Mouse (Mus musculus): ENCODE data around the gene Gnpnat1. TPM values are rescaled to one million over a fixed set of nuclear protein-coding genes. Genes with fewer than 3 reads are reported as not detected.
A peak's percentile ranks its signal among the peaks of the same experiment; 100 is the strongest.
"Not testable (repeated sequence)": the region's sequence is repeated elsewhere in the genome, so short reads cannot be mapped to it uniquely, and the experiment has no call there.

Gene Gnpnat1
- 96.6 and 98.5 TPM in 2 replicates for polyA plus RNA-seq (2011; ENCODE audit: insufficient read depth, insufficient read length, low read depth, missing spikeins)

DNA sequence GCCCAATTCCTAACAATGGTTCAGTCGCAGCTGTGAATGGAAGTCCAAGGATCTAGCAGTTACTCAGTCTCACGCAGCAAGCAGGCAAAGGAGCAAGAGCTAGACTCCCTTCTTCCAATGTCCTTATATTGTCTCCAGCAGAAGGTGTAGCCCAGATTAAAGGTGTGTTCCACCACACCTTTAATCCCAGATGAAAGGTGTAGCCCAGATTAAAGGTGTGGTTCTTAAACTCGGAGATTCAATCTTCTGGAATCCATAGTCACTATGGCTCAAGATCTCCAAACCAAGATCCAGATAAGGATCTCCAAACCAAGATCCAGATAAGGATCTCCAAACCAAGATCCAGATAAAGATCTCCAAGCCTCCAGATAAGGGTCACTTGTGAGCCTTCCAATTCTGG, at the start of gene Gnpnat1:
Gnpnat1 (minus strand) TSS at position 101 of the 400 bp plus-strand sequence.
- H3K27ac ChIP-seq (ENCODE audit: insufficient read depth, low read length); H3K36me3 ChIP-seq (ENCODE audit: control insufficient read depth, insufficient read depth, low read length, poor library complexity, severe bottlenecking); H3K9me3 ChIP-seq (replicated peaks; ENCODE audit: control insufficient read depth, insufficient read depth, low read length, poor library complexity, severe bottlenecking); H3K9ac ChIP-seq (ENCODE audit: low read depth, poor library complexity, severe bottlenecking); H3K4me1 ChIP-seq (ENCODE audit: control insufficient read depth, insufficient read depth, low read length); H3K4me3 ChIP-seq (ENCODE audit: low read depth, low read length); H3K27me3 ChIP-seq (ENCODE audit: control insufficient read depth, insufficient read depth, low read length, poor library complexity, severe bottlenecking): not testable (repeated sequence)

DNA sequence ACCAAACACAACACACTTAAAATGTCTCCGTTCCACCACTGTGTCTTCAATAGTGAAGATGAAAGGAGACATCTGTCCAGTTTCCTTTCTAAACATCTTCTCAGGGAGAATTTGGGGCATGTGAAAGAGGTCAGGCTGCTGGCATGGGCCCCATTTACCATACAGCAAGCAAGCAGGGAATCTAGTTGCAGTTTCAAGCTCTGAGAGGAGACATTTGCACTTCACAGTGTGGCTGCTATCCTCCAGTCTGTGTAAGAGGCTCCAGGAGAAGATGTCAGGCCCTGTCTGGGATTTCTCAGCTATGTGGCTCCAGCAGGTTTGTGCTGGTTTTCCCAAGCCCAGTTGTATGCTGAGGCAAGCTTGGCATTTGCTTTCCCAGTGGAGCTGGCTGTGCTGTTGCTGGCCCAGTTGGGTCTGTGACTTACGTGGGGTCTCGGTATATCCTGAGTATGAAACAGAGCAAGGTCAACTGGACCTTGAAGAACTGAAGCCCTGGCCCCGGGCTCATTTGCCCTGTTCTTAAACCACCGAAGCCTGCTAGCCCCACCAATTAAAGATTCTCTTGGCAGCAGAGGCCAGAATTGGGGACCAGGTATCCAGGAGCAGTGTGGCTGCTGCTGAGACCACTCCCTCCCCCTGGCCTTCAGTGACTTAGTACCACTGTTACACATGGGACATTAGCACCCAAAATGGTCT, 49.0 kb upstream of the Gnpnat1 start:
- Histone ChIP-seq H3K4me1 (ENCODE audit: control insufficient read depth, insufficient read depth, low read length) (peaks cover 13% of the 10 kb centered on the region), H3K27me3 (ENCODE audit: control insufficient read depth, insufficient read depth, low read length, poor library complexity, severe bottlenecking) (no peaks in the 10 kb centered on the region), H3K9ac (ENCODE audit: low read depth, poor library complexity, severe bottlenecking) (no peak overlapping the region), H3K4me3 (ENCODE audit: low read depth, low read length) (no peak overlapping the region), H3K9me3 (replicated peaks; ENCODE audit: control insufficient read depth, insufficient read depth, low read length, poor library complexity, severe bottlenecking) (no peaks in the 10 kb centered on the region), H3K36me3 (ENCODE audit: control insufficient read depth, insufficient read depth, low read length, poor library complexity, severe bottlenecking) (no peaks in the 10 kb centered on the region), H3K27ac (ENCODE audit: insufficient read depth, low read length) (peak overlapping the region; percentile 52; the same call in 1 of the 2 replicates)
- TF ChIP-seq POLR2A (IDR thresholded peaks at IDR 0.05; ENCODE audit: insufficient read depth, low read length) (no peak), EP300 (IDR thresholded peaks at IDR 0.05; ENCODE audit: insufficient read depth, low read depth, low read length) (no peak), CTCF (IDR thresholded peaks at IDR 0.05; ENCODE audit: low read depth, low read length) (no peak)

DNA sequence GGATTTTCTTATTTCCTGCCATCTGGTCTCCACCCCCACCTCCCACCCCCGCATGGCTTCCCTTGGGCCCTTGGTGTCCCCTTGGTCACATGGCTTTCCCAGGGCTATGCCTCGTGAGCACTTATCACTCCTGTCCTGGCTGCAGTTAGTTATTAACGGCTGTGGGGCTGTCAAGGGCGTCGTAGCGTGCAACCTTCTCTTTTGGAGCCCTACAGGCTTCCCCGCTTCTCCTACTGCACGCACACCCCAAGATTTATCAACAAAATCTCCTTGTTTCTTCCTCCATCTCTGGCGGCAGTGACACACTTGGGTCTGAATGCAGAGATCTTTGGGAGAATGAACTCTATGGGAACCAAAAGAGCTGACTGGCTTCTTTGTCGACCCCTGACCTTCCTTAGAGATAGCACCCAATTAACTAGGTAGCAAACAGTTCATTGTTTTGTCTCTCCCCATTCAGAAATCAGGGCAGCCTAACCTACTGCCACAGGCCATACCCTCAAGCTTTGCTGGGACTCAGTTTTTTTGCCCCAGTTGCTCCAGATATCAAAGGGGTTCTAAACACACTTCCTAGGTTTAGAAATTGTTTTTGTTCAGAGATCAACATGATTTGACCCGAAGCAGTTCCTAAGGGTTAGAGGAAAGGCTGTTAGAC, 48.3 kb upstream of the Gnpnat1 start:
- peaks cover 13% of the 10 kb centered on the region for H3K4me1 ChIP-seq (ENCODE audit: control insufficient read depth, insufficient read depth, low read length)

DNA sequence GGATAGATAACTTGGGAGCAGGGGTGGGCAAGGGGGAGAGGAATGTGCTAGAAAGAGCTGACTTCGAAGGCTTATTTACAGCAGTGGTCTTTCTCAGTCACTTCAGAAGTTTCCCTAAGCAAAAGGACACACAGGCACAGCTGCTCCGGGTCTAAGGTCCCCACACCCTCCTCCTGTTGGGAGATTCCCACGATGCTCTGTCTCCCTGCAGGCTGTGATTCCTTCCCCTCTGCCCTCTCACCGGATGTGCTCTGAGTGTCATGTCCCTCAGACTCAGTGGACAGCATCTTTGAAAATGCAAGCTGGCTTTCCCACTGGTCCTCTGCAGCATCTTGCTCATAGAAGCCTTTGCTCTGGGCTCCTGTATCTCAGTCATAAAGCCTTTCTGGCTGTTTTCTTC, 47.4 kb upstream of the Gnpnat1 start:
- no peaks in the 10 kb centered on the region for H3K9me3 ChIP-seq (replicated peaks; ENCODE audit: control insufficient read depth, insufficient read depth, low read length, poor library complexity, severe bottlenecking)
- no peaks in the 10 kb centered on the region for H3K36me3 ChIP-seq (ENCODE audit: control insufficient read depth, insufficient read depth, low read length, poor library complexity, severe bottlenecking)
- H3K27ac ChIP-seq (ENCODE audit: insufficient read depth, low read length) = no peak overlapping the region
- H3K4me1 ChIP-seq (ENCODE audit: control insufficient read depth, insufficient read depth, low read length) = peaks cover 13% of the 10 kb centered on the region
- TF ChIP-seq EP300 (IDR thresholded peaks at IDR 0.05; ENCODE audit: insufficient read depth, low read depth, low read length) (no peak), CTCF (IDR thresholded peaks at IDR 0.05; ENCODE audit: low read depth, low read length) (no peak), POLR2A (IDR thresholded peaks at IDR 0.05; ENCODE audit: insufficient read depth, low read length) (no peak)
- H3K9ac ChIP-seq (ENCODE audit: low read depth, poor library complexity, severe bottlenecking) = no peak overlapping the region
- no peak overlapping the region for H3K4me3 ChIP-seq (ENCODE audit: low read depth, low read length)
- H3K27me3 ChIP-seq (ENCODE audit: control insufficient read depth, insufficient read depth, low read length, poor library complexity, severe bottlenecking) = no peaks in the 10 kb centered on the region

More for the DNA sequence above, 48.3 kb upstream of the Gnpnat1 start:
- no peak overlapping the region for H3K4me3 ChIP-seq (ENCODE audit: low read depth, low read length)
- TF ChIP-seq EP300 (IDR thresholded peaks at IDR 0.05; ENCODE audit: insufficient read depth, low read depth, low read length) (no peak), POLR2A (IDR thresholded peaks at IDR 0.05; ENCODE audit: insufficient read depth, low read length) (no peak)
- H3K9ac ChIP-seq (ENCODE audit: low read depth, poor library complexity, severe bottlenecking) = no peak overlapping the region
- H3K27me3 ChIP-seq (ENCODE audit: control insufficient read depth, insufficient read depth, low read length, poor library complexity, severe bottlenecking) = no peaks in the 10 kb centered on the region
- no peaks in the 10 kb centered on the region for H3K36me3 ChIP-seq (ENCODE audit: control insufficient read depth, insufficient read depth, low read length, poor library complexity, severe bottlenecking)
- no peaks in the 10 kb centered on the region for H3K9me3 ChIP-seq (replicated peaks; ENCODE audit: control insufficient read depth, insufficient read depth, low read length, poor library complexity, severe bottlenecking)
- peak overlapping the region; percentile 52; the same call in 1 of the 2 replicates for H3K27ac ChIP-seq (ENCODE audit: insufficient read depth, low read length)

DNA sequence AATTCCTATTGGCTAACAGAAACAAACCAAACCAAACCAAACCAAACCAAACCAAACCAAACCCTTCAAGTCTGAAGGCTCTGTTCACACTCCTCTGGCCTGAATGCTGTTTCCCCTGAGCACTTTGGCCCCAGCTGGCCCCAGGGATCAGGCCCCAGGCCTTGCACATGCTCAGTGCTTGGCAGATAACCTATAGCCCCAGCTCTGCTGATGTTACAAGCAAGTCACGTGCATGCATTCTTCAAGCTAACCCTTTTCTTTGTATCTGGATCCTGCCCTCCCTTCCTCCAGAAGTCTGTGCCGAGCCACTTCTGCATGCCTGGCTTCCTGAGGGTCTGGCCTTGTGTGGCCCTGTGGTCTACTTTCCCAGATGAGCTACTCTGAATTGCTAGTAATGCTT, 46.4 kb upstream of the Gnpnat1 start:
- peaks cover 10% of the 10 kb centered on the region for H3K4me1 ChIP-seq (ENCODE audit: control insufficient read depth, insufficient read depth, low read length)
- H3K9ac ChIP-seq (ENCODE audit: low read depth, poor library complexity, severe bottlenecking) = no peak overlapping the region
- H3K4me3 ChIP-seq (ENCODE audit: low read depth, low read length) = no peak overlapping the region
- no peaks in the 10 kb centered on the region for H3K36me3 ChIP-seq (ENCODE audit: control insufficient read depth, insufficient read depth, low read length, poor library complexity, severe bottlenecking)
- H3K27ac ChIP-seq (ENCODE audit: insufficient read depth, low read length) = no peak overlapping the region
- H3K9me3 ChIP-seq (replicated peaks; ENCODE audit: control insufficient read depth, insufficient read depth, low read length, poor library complexity, severe bottlenecking) = no peaks in the 10 kb centered on the region
- TF ChIP-seq POLR2A (IDR thresholded peaks at IDR 0.05; ENCODE audit: insufficient read depth, low read length) (no peak), EP300 (IDR thresholded peaks at IDR 0.05; ENCODE audit: insufficient read depth, low read depth, low read length) (no peak), CTCF (IDR thresholded peaks at IDR 0.05; ENCODE audit: low read depth, low read length) (no peak)
- no peaks in the 10 kb centered on the region for H3K27me3 ChIP-seq (ENCODE audit: control insufficient read depth, insufficient read depth, low read length, poor library complexity, severe bottlenecking)

DNA sequence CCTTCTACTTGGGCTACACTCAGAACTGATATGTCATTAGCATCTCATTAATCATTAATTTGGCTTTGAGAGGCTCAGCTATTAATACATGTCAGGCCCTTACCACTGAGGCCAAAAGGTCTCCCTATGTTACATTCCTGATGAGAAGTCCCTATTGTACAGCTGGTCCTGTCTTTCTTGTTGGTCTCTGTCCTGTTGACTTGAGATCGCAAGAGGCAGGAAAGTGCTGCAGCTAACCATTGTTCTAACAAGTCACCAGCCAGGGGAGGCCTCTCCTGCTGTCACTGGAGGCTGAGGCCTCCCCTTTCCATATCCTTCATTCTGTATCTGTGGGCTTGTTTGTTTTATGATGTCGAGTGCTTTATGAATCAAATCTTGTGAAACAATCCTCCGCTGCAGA, 42.1 kb upstream of the Gnpnat1 start:
- H3K9ac ChIP-seq (ENCODE audit: low read depth, poor library complexity, severe bottlenecking) = 0 out of 2 replicates have a peak overlapping the region, but pooled peaks have one; percentile 6
- no peaks in the 10 kb centered on the region for H3K36me3 ChIP-seq (ENCODE audit: control insufficient read depth, insufficient read depth, low read length, poor library complexity, severe bottlenecking)
- TF ChIP-seq EP300 (IDR thresholded peaks at IDR 0.05; ENCODE audit: insufficient read depth, low read depth, low read length) = no peak
- TF ChIP-seq CTCF (IDR thresholded peaks at IDR 0.05; ENCODE audit: low read depth, low read length) = no peak
- TF ChIP-seq POLR2A (IDR thresholded peaks at IDR 0.05; ENCODE audit: insufficient read depth, low read length) = no peak
- H3K27ac ChIP-seq (ENCODE audit: insufficient read depth, low read length) = peak overlapping the region; percentile 53; the same call in 1 of the 2 replicates
- no peaks in the 10 kb centered on the region for H3K9me3 ChIP-seq (replicated peaks; ENCODE audit: control insufficient read depth, insufficient read depth, low read length, poor library complexity, severe bottlenecking)
- peaks cover 1% of the 10 kb centered on the region for H3K4me1 ChIP-seq (ENCODE audit: control insufficient read depth, insufficient read depth, low read length)
- no peaks in the 10 kb centered on the region for H3K27me3 ChIP-seq (ENCODE audit: control insufficient read depth, insufficient read depth, low read length, poor library complexity, severe bottlenecking)
- no peak overlapping the region for H3K4me3 ChIP-seq (ENCODE audit: low read depth, low read length)

All from ES-Bruce4 (cell line).